Mouse (Mus musculus): ENCODE measurements around the gene Cyb5d2. TPM values are rescaled to one million over a fixed set of nuclear protein-coding genes. Genes with fewer than 3 reads are reported as not detected.

Gene Cyb5d2
- polyA plus RNA-seq (2016; fragmentation: Nextera tagmentation; extraction: Ambion mirVana): 4.7 and 5.2 TPM in 2 replicates

GRCm38 (mm10) chr11:72795455-72796295 is at the start of gene Cyb5d2, which contains the start of gene Zzef1:
Cyb5d2 (minus strand) TSS chr11:72796142.
Zzef1 (plus strand) TSS chr11:72796226.
- Histone ChIP-seq H3K4me2 (peak within 1 kb of the TSS; percentile 80), H3K9me3 (no peaks in the 10 kb centered on the region), H3K36me3 (replicated peaks) (no peaks in the 10 kb centered on the region), H3K27me3 (no peaks in the 10 kb centered on the region), H3K27ac (peak within 1 kb of the TSS; percentile 79), H3K4me1 (peaks cover 7% of the 10 kb centered on the region), H3K9ac (peak within 1 kb of the TSS; percentile 81), H3K4me3 (replicated peaks) (peak within 1 kb of the TSS; percentile 98)
- peak; percentile 96 for ATAC-seq (ENCODE audit: low FRiP score)
- WGBS: under 1% methylated on average over 65 of the region's 69 CpGs

DNA sequence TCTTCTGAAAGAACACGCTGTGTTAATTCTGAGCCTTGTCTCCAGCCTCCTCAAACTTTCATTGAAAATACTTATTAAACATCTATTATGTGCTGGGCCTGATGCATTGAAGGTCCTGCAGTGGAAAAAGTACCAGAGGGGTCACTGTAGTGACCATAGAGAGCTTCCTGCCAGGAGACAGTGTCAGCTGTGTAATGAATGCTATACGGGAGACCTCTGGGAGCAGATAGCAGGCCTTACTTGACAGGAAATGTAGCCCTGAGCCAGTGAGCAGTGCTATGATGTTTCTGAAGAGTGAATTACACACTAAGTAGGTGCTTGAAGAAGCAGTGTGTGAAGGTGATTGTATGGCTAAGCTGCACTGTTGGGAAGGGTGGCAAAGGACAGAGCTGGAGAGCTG is 49.6 kb upstream of the Cyb5d2 start:
- no peak overlapping the region for H3K27ac ChIP-seq
- no peaks in the 10 kb centered on the region for H3K27me3 ChIP-seq
- no peaks in the 10 kb centered on the region for H3K4me1 ChIP-seq
- H3K4me2 ChIP-seq: no peak overlapping the region
- peaks cover 45% of the 10 kb centered on the region for H3K36me3 ChIP-seq (replicated peaks)
- 92% methylated on average over 2 of the region's 2 CpGs for WGBS
- ATAC-seq (ENCODE audit: low FRiP score): no peak
- H3K4me3 ChIP-seq (replicated peaks): no peak overlapping the region
- no peak overlapping the region for H3K9ac ChIP-seq
- no peaks in the 10 kb centered on the region for H3K9me3 ChIP-seq

GRCm38 (mm10) chr11:72843576-72843975 is 47.6 kb upstream of the Cyb5d2 start:
- H3K27me3 ChIP-seq: no peaks in the 10 kb centered on the region
- H3K4me2 ChIP-seq: no peak overlapping the region
- no peak overlapping the region for H3K27ac ChIP-seq
- no peak overlapping the region for H3K9ac ChIP-seq
- no peak for ATAC-seq (ENCODE audit: low FRiP score)
- no peaks in the 10 kb centered on the region for H3K9me3 ChIP-seq
- peaks cover 40% of the 10 kb centered on the region for H3K36me3 ChIP-seq (replicated peaks)
- no peak overlapping the region for H3K4me3 ChIP-seq (replicated peaks)
- no peaks in the 10 kb centered on the region for H3K4me1 ChIP-seq

GRCm38 (mm10) chr11:72842731-72843130 is 46.8 kb upstream of the Cyb5d2 start:
- Histone ChIP-seq H3K9ac (no peak overlapping the region), H3K9me3 (no peaks in the 10 kb centered on the region), H3K4me1 (no peaks in the 10 kb centered on the region), H3K36me3 (replicated peaks) (peaks cover 34% of the 10 kb centered on the region), H3K27me3 (no peaks in the 10 kb centered on the region), H3K27ac (no peak overlapping the region), H3K4me2 (no peak overlapping the region), H3K4me3 (replicated peaks) (no peak overlapping the region)
- no peak for ATAC-seq (ENCODE audit: low FRiP score)
- WGBS: 88% methylated on average over 3 of the region's 3 CpGs

DNA sequence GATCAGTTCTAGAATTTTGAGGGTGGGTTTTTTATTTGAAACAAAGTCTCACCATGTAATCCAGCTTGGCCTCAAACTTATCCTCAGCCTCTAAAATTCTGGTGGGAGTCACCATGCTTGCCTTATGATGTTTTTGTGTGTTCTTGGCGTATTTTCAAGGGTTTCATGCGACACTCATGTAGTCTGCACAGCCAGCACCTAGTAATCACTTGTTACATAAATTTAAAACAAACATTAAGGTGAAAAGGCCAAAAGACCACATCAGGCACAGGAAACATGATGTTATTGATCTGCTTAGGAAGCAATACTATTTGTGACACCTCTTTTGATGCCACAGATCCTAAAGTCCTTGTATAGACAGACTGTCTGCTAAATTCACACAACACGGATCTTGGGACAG is 33.9 kb upstream of the Cyb5d2 start:
- Histone ChIP-seq H3K36me3 (replicated peaks) (peaks cover 58% of the 10 kb centered on the region), H3K4me3 (replicated peaks) (no peak overlapping the region), H3K27me3 (no peaks in the 10 kb centered on the region), H3K4me1 (no peaks in the 10 kb centered on the region), H3K4me2 (no peak overlapping the region), H3K9ac (no peak overlapping the region), H3K27ac (no peak overlapping the region), H3K9me3 (no peaks in the 10 kb centered on the region)
- 91% methylated on average over 3 of the region's 3 CpGs for WGBS
- no peak for ATAC-seq (ENCODE audit: low FRiP score)

GRCm38 (mm10) chr11:72821041-72821440 is 25.1 kb upstream of the Cyb5d2 start:
- Histone ChIP-seq H3K36me3 (replicated peaks) (peaks cover 33% of the 10 kb centered on the region), H3K4me1 (no peaks in the 10 kb centered on the region), H3K27ac (no peak overlapping the region)

DNA sequence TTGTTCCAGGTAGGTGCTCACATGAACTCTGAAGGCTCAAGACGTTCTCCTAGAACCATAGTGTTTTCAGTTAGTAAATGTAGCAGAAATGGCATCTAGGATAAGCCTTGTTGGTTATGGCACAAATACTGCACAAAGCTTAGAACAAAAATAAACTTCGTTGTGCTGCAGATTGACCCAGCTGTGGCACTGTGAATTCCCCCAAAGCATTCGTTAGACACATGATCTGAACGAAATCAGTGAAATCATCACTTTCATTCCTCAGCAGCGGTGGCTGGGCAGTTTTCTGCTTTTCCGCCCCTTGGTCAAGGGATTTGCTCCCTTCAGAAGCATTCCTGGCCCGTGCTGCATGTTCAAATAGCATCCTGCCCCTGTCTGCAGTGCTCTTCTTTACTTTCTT is 22.1 kb upstream of the Cyb5d2 start:
- Histone ChIP-seq H3K9ac (no peak overlapping the region), H3K4me1 (no peaks in the 10 kb centered on the region), H3K36me3 (replicated peaks) (peaks cover 20% of the 10 kb centered on the region), H3K4me3 (replicated peaks) (no peak overlapping the region), H3K9me3 (no peaks in the 10 kb centered on the region), H3K27me3 (no peaks in the 10 kb centered on the region), H3K4me2 (no peak overlapping the region), H3K27ac (no peak overlapping the region)
- WGBS: 90% methylated on average over 7 of the region's 7 CpGs
- ATAC-seq (ENCODE audit: low FRiP score): no peak

More at GRCm38 (mm10) chr11:72821041-72821440, 25.1 kb upstream of the Cyb5d2 start:
- no peak overlapping the region for H3K9ac ChIP-seq
- WGBS: 91% methylated on average over 7 of the region's 7 CpGs
- no peak overlapping the region for H3K4me3 ChIP-seq (replicated peaks)
- no peak overlapping the region for H3K4me2 ChIP-seq
- no peaks in the 10 kb centered on the region for H3K27me3 ChIP-seq
- ATAC-seq (ENCODE audit: low FRiP score): no peak
- no peaks in the 10 kb centered on the region for H3K9me3 ChIP-seq

DNA sequence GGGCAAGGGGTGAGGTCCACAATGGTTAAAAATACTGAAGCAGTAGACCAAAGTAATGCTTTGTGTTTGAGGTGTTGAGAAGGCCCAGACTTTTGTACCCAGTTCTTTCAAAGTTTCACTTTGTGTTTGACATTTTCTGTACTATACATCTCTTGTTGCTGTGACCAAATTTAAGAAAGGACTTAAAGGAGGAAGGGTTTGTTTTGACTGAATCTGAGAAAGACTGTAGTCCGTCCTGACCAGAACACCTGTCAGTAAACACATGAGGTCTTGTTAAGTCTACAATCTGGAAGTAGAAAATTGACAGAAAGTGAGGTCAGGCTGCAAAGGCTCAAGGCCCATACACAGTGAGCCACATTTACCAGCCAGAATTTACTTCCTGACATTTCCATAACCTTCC is 20.9 kb upstream of the Cyb5d2 start:
- Histone ChIP-seq H3K4me2 (no peak overlapping the region), H3K4me3 (replicated peaks) (no peak overlapping the region), H3K27ac (no peak overlapping the region), H3K9me3 (no peaks in the 10 kb centered on the region), H3K36me3 (replicated peaks) (peaks cover 17% of the 10 kb centered on the region), H3K4me1 (no peaks in the 10 kb centered on the region), H3K9ac (no peak overlapping the region), H3K27me3 (no peaks in the 10 kb centered on the region)
- no peak for ATAC-seq (ENCODE audit: low FRiP score)
- WGBS: 97% methylated on average over 1 of the region's 1 CpGs

GRCm38 (mm10) chr11:72814188-72814587 is 18.2 kb upstream of the Cyb5d2 start:
- Histone ChIP-seq H3K27me3 (no peaks in the 10 kb centered on the region), H3K9me3 (no peaks in the 10 kb centered on the region), H3K4me2 (no peak overlapping the region), H3K36me3 (replicated peaks) (peaks cover 6% of the 10 kb centered on the region; the same call in 1 of the 2 replicates), H3K4me3 (replicated peaks) (no peak overlapping the region), H3K4me1 (no peaks in the 10 kb centered on the region), H3K9ac (no peak overlapping the region), H3K27ac (no peak overlapping the region)
- WGBS: 84% methylated on average over 2 of the region's 2 CpGs
- ATAC-seq (ENCODE audit: low FRiP score): no peak

DNA sequence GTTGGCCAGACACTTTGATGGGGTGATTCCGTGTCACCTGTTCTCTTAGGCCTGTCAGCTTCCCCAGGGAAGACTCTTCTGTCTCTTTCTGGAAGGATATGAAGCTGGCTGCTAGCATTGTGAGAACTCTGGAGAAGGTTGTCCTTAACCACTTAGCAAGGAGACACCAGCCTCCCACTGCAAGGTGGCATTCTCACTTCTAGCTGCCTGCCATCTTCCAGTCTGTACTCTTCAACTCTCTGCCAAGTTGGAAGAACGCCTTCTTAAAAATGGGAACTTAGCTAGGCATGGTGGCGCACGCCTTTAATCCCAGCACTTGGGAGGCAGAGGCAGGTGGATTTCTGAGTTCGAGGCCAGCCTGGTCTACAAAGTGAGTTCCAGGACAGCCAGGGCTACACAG is 17.7 kb upstream of the Cyb5d2 start:
- no peaks in the 10 kb centered on the region for H3K4me1 ChIP-seq
- H3K4me2 ChIP-seq: no peak overlapping the region
- H3K27ac ChIP-seq: no peak overlapping the region
- no peaks in the 10 kb centered on the region for H3K9me3 ChIP-seq
- H3K27me3 ChIP-seq: no peaks in the 10 kb centered on the region
- 96% methylated on average over 5 of the region's 5 CpGs for WGBS
- H3K36me3 ChIP-seq (replicated peaks): 0 out of 2 replicates have a peak, but pooled peaks cover 2% of the 10 kb centered on the region
- H3K4me3 ChIP-seq (replicated peaks): no peak overlapping the region
- no peak overlapping the region for H3K9ac ChIP-seq
- ATAC-seq (ENCODE audit: low FRiP score): no peak

- no peak for ATAC-seq (ENCODE audit: low FRiP score)
- no peaks in the 10 kb centered on the region for H3K36me3 ChIP-seq (replicated peaks)
- no peak overlapping the region for H3K4me3 ChIP-seq (replicated peaks)
- no peaks in the 10 kb centered on the region for H3K9me3 ChIP-seq
- no peak overlapping the region for H3K27ac ChIP-seq
- 86% methylated on average over 4 of the region's 4 CpGs for WGBS
- no peaks in the 10 kb centered on the region for H3K27me3 ChIP-seq
- H3K4me2 ChIP-seq: no peak overlapping the region
- no peaks in the 10 kb centered on the region for H3K4me1 ChIP-seq
- no peak overlapping the region for H3K9ac ChIP-seq
Measured at GRCm38 (mm10) chr11:72807992-72808391, 12.1 kb upstream of the Cyb5d2 start.

- H3K36me3 ChIP-seq (replicated peaks): peaks cover 4% of the 10 kb centered on the region; the same call in 1 of the 2 replicates
- H3K27me3 ChIP-seq: no peaks in the 10 kb centered on the region
- ATAC-seq (ENCODE audit: low FRiP score): no peak
- H3K4me1 ChIP-seq: no peaks in the 10 kb centered on the region
- no peak overlapping the region for H3K4me3 ChIP-seq (replicated peaks)
- no peak overlapping the region for H3K4me2 ChIP-seq
- no peak overlapping the region for H3K9ac ChIP-seq
- no peak overlapping the region for H3K27ac ChIP-seq
- no peaks in the 10 kb centered on the region for H3K9me3 ChIP-seq
- WGBS: 77% methylated on average over 2 of the region's 2 CpGs
Measured at GRCm38 (mm10) chr11:72806556-72806955, 10.6 kb upstream of the Cyb5d2 start.

- 90% methylated on average over 3 of the region's 3 CpGs for WGBS
Measured at GRCm38 (mm10) chr11:72805232-72805631, 9.3 kb upstream of the Cyb5d2 start.

More at GRCm38 (mm10) chr11:72805232-72805631, 9.3 kb upstream of the Cyb5d2 start:
- Histone ChIP-seq H3K27ac (no peak overlapping the region), H3K9me3 (no peaks in the 10 kb centered on the region), H3K4me3 (replicated peaks) (no peak overlapping the region), H3K36me3 (replicated peaks) (peaks cover 4% of the 10 kb centered on the region; the same call in 1 of the 2 replicates), H3K9ac (no peak overlapping the region), H3K4me2 (no peak overlapping the region), H3K4me1 (no peaks in the 10 kb centered on the region), H3K27me3 (no peaks in the 10 kb centered on the region)
- ATAC-seq (ENCODE audit: low FRiP score): no peak

Measured in forebrain, embryonic 12.5 days (tissue).